Mouse (Mus musculus) CH12.LX (cell line): Measurements from ENCODE around the gene Natd1. TPM values are rescaled to one million over a fixed set of nuclear protein-coding genes. Genes with fewer than 3 reads are reported as not detected.

ENCODE experiments used
- DNase-seq: peaks from one replicate; pipeline ENCODE4 v3.0.0-alpha.2; 2013; ENCODE audit errors: extremely low read depth
- H3K27ac ChIP-seq: 2 replicates; pipeline ENCODE4 v1.5.1; 2012; ENCODE audit warnings: low read depth, mild to moderate bottlenecking, control low read depth, moderate library complexity; ENCODE audit not compliant: insufficient read depth
- H3K27me3 ChIP-seq: replicated peaks from 2 replicates; pipeline ENCODE3; 2012; ENCODE audit warnings: inconsistent platforms
- H3K36me3 ChIP-seq, 2 experiments: replicated peaks in 1 of 2; 2 replicates each; pipeline versions ENCODE3 to v1.6.1; 2012; ENCODE audit warnings: inconsistent platforms in 1 of 2, low read length in 1 of 2, mild to moderate bottlenecking in 1 of 2, mixed read lengths in 1 of 2, moderate library complexity in 1 of 2; ENCODE audit not compliant: control insufficient read depth in 1 of 2, insufficient read depth in 1 of 2
- H3K4me1 ChIP-seq, 2 experiments: 2 replicates each; pipeline ENCODE4 v1.6.1; 2012; ENCODE audit warnings: inconsistent platforms in 1 of 2, moderate library complexity in 1 of 2; ENCODE audit not compliant: insufficient read depth in 2 of 2, control insufficient read depth in 1 of 2
- H3K4me2 ChIP-seq: 2 replicates; pipeline ENCODE4 v1.6.1; 2012; ENCODE audit warnings: low read depth, mild to moderate bottlenecking, control low read depth; ENCODE audit not compliant: poor library complexity, insufficient read depth, severe bottlenecking
- H3K4me3 ChIP-seq, 3 experiments: fragments of 150-350 bp in 1 of 3; sonication (generic) in 1 of 3; replicated peaks in 1 of 3; 2 replicates each; pipeline versions ENCODE3 to v1.5.1; 2011 to 2012; ENCODE audit warnings: low read depth in 2 of 3, low read length in 2 of 3, mild to moderate bottlenecking in 2 of 3, moderate library complexity in 2 of 3, control low read depth in 1 of 3, improper control_type of control experiment in 1 of 3, inconsistent platforms in 1 of 3, mixed read lengths in 1 of 3; ENCODE audit not compliant: poor library complexity in 1 of 3
- H3K79me2 ChIP-seq: replicated peaks from 2 replicates; pipeline ENCODE4 v1.6.1; 2012; ENCODE audit warnings: mild to moderate bottlenecking, moderate library complexity; ENCODE audit not compliant: control insufficient read depth, poor library complexity, insufficient read depth, severe bottlenecking; ENCODE audit errors: extremely low read depth
- H3K9ac ChIP-seq: 2 replicates; pipeline ENCODE4 v1.6.1; 2012; ENCODE audit warnings: low read depth, mild to moderate bottlenecking, control low read depth, moderate library complexity; ENCODE audit not compliant: insufficient read depth
- H3K9me3 ChIP-seq: replicated peaks from 2 replicates; pipeline ENCODE3; 2012; ENCODE audit warnings: low read length, inconsistent platforms, mixed read lengths
- CHD1 ChIP-seq: IDR thresholded peaks from 2 replicates; pipeline ENCODE4 v1.6.1; 2012; ENCODE audit warnings: low read depth, low read length, improper control_type of control experiment, inconsistent platforms
- E2F4 ChIP-seq: IDR thresholded peaks from 2 replicates; pipeline ENCODE4 v1.6.1; 2011; ENCODE audit warnings: low read depth, low read length, improper control_type of control experiment; ENCODE audit not compliant: insufficient replicate concordance
- EP300 ChIP-seq: IDR thresholded peaks from 2 replicates; pipeline ENCODE4 v1.6.1; 2011; ENCODE audit warnings: low read length, improper control_type of control experiment
- ETS1 ChIP-seq: conservative IDR thresholded peaks from 2 replicates; pipeline ENCODE4 v1.6.1; 2012; ENCODE audit warnings: low read depth, mild to moderate bottlenecking, inconsistent platforms, low read length, improper control_type of control experiment, moderate library complexity
- GABPA ChIP-seq: IDR thresholded peaks from 2 replicates; pipeline ENCODE4 v1.6.1; 2012; ENCODE audit warnings: low read depth, low read length, improper control_type of control experiment, inconsistent platforms; ENCODE audit not compliant: insufficient replicate concordance
- HCFC1 ChIP-seq: IDR thresholded peaks from 2 replicates; pipeline ENCODE4 v1.6.1; 2012; ENCODE audit warnings: low read depth, mild to moderate bottlenecking, inconsistent platforms, low read length, improper control_type of control experiment
- KAT2A ChIP-seq: IDR thresholded peaks from 2 replicates; pipeline ENCODE4 v1.6.1; 2012; ENCODE audit warnings: low read length, improper control_type of control experiment, inconsistent platforms; ENCODE audit not compliant: insufficient replicate concordance
- MEF2A ChIP-seq: IDR thresholded peaks from 2 replicates; pipeline ENCODE4 v1.6.1; 2014; ENCODE audit warnings: low read depth, mild to moderate bottlenecking, inconsistent platforms, low read length, improper control_type of control experiment, borderline replicate concordance
- NELFE ChIP-seq: IDR thresholded peaks from 2 replicates; pipeline ENCODE4 v1.6.1; 2011; ENCODE audit warnings: low read depth, low read length, improper control_type of control experiment
- NRF1 ChIP-seq: IDR thresholded peaks from 2 replicates; pipeline ENCODE4 v1.6.1; 2014; ENCODE audit warnings: low read depth, mild to moderate bottlenecking, inconsistent platforms, low read length, improper control_type of control experiment, moderate library complexity
- POLR2A ChIP-seq: IDR thresholded peaks from 2 replicates; pipeline ENCODE4 v1.6.1; 2011; ENCODE audit warnings: low read depth, mild to moderate bottlenecking, improper control_type of control experiment, low read length
- POLR2AphosphoS2 ChIP-seq: IDR thresholded peaks from 2 replicates; pipeline ENCODE4 v1.6.1; 2011; ENCODE audit warnings: low read depth, low read length, improper control_type of control experiment
- RAD21 ChIP-seq: IDR thresholded peaks from 2 replicates; pipeline ENCODE4 v1.6.1; 2011; ENCODE audit warnings: low read depth, mild to moderate bottlenecking, low read length, improper control_type of control experiment, moderate library complexity
- RCOR1 ChIP-seq: conservative IDR thresholded peaks from 2 replicates; pipeline ENCODE4 v1.6.1; 2012; ENCODE audit warnings: low read depth, mild to moderate bottlenecking, inconsistent platforms, low read length, improper control_type of control experiment
- SIN3A ChIP-seq: IDR thresholded peaks from 2 replicates; pipeline ENCODE4 v1.6.1; 2012; ENCODE audit warnings: low read length, improper control_type of control experiment, inconsistent platforms
- TBP ChIP-seq: conservative IDR thresholded peaks from 2 replicates; pipeline ENCODE4 v1.6.1; 2011; ENCODE audit warnings: low read depth, low read length, improper control_type of control experiment
- TCF12 ChIP-seq: IDR thresholded peaks from 2 replicates; pipeline ENCODE4 v1.6.1; 2014; ENCODE audit warnings: low read depth, mild to moderate bottlenecking, inconsistent platforms, low read length, improper control_type of control experiment
- USF1 ChIP-seq: IDR thresholded peaks from 2 replicates; pipeline ENCODE4 v1.6.1; 2014; ENCODE audit warnings: low read depth, mild to moderate bottlenecking, inconsistent platforms, low read length, improper control_type of control experiment
- ZKSCAN1 ChIP-seq: IDR thresholded peaks from 2 replicates; pipeline ENCODE4 v1.6.1; 2012; ENCODE audit warnings: low read depth, inconsistent platforms, low read length, improper control_type of control experiment, borderline replicate concordance
- ZMIZ1 ChIP-seq: IDR thresholded peaks from 2 replicates; pipeline ENCODE4 v1.6.1; 2012; ENCODE audit warnings: low read depth, mild to moderate bottlenecking, inconsistent platforms, low read length, improper control_type of control experiment
- dilution Hi-C: fragments of 300-500 bp; cut with MboI; formaldehyde crosslinking; loops from 2 replicates; pipeline ENCODE4 v1.14.3; 2020; ENCODE audit warnings: low sequenced_read_pairs; ENCODE audit not compliant: extremely low pct_unique_long_range_greater_than_20kb, extremely low pct_ligation_motif_present
- in situ Hi-C: fragments of 300-500 bp; cut with MboI; formaldehyde crosslinking; loops from 3 replicates; pipeline ENCODE4 v1.14.3; 2019; ENCODE audit warnings: low sequenced_read_pairs, low pct_ligation_motif_present, low pct_unique_long_range_greater_than_20kb, mixed read lengths
- polyA plus RNA-seq: library from polyadenylated mRNA; unstranded; fragments of >175 nt; gene quantifications from 2 replicates; pipeline ENCODE4 v1.2.1, GENCODE M21; 2012; ENCODE audit warnings: low read depth; ENCODE audit not compliant: insufficient read length
- total RNA-seq, 2 experiments: library from RNA; depleted of rRNA; stranded (reverse); fragments of 300-350 nt in 1 of 2; fragments of >200 nt in 1 of 2; gene quantifications; 2 replicates each; pipeline ENCODE4 v1.2.3; 2012 to 2014

Gene Natd1
- total and polyA plus RNA-seq, 3 experiments: 2.1 to 5.2 (median 5.0) TPM

GRCm38 (mm10) chr11:60927264-60927663, 12.7 kb upstream of the Natd1 start (continued):
- TF ChIP-seq NRF1 (no peak), ZMIZ1 (no peak), RCOR1 (no peak), E2F4 (no peak), POLR2AphosphoS2 (no peak), SIN3A (no peak), KAT2A (no peak), HCFC1 (peak; percentile 14; the same call in 1 of the 2 replicates), GABPA (no peak), ZKSCAN1 (no peak)

GRCm38 (mm10) chr11:60924981-60925380, 10.4 kb upstream of the Natd1 start:
- in situ Hi-C loops: no loop called here
- H3K79me2 ChIP-seq: no peaks in the 10 kb centered on the region
- H3K9ac ChIP-seq: no peak overlapping the region
- H3K27ac ChIP-seq: no peak overlapping the region
- TF ChIP-seq TBP: no peak
- TF ChIP-seq RCOR1: no peak
- TF ChIP-seq TCF12: no peak
- no peak for TF ChIP-seq NELFE
- no peak for TF ChIP-seq CHD1
- no peak for TF ChIP-seq POLR2A
- no peak for TF ChIP-seq USF1
- no peak for TF ChIP-seq MEF2A
- no peak for TF ChIP-seq RAD21
- TF ChIP-seq ETS1: no peak
- no peak for TF ChIP-seq ZMIZ1
- no peak for TF ChIP-seq EP300
- TF ChIP-seq ZKSCAN1: no peak
- no peak for TF ChIP-seq GABPA
- no peak for DNase-seq
- no peaks in the 10 kb centered on the region for H3K9me3 ChIP-seq
- no peak overlapping the region for H3K4me2 ChIP-seq
- H3K27me3 ChIP-seq: no peaks in the 10 kb centered on the region
- peaks cover 11 to 64% of the 10 kb centered on the region in 2 experiments for H3K36me3 ChIP-seq
- H3K4me3 ChIP-seq: no peak overlapping the region
- peaks cover 3 to 25% of the 10 kb centered on the region in 2 experiments for H3K4me1 ChIP-seq
- dilution Hi-C loops: no loop called here
